Mouse (Mus musculus): ENCODE results near the gene Apba2.

Apba2 gene

DNA sequence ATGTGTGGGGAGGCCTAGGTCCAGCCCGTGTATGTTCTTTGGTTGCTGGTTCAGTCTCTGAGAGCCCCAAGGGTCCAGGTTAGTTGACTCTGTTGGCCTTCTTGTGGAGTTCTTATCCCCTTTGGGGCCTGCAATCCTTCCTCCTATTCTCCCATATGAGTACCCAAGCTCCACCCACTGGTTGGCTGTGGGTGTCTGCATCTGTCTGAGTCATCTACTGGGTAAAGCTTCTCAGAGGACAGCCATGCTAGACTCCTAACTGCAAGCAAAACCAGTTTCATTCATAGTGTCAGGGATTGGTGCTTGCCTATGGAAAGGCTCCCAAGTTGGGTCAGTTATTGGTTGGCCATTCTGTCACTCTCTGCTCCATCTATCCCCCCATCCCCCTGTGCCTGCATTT, 29.8 kb downstream of the Apba2 start:
- no peak for DNase-seq (ENCODE audit: low spot score)

DNA sequence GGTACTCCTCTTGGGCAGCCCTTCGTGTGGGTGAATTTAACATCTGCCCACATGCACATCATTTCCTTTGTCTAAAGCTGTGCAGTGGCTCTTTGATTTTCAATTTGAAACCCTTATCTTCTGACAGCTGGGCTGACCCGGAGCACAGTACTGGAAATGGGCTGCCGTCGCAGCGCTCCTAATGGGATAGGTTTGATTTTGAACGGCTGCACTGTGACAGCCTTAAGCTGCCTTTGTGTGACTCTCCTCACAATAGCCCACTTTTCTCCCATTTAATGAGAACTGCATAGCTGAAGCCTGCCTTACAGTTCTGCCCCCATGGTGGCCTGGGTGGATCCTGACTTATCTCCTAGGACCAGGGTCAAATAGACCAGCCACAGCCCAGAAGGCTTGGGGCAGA, 31.9 kb downstream of the Apba2 start:
- no peak for DNase-seq (ENCODE audit: low spot score)

DNA sequence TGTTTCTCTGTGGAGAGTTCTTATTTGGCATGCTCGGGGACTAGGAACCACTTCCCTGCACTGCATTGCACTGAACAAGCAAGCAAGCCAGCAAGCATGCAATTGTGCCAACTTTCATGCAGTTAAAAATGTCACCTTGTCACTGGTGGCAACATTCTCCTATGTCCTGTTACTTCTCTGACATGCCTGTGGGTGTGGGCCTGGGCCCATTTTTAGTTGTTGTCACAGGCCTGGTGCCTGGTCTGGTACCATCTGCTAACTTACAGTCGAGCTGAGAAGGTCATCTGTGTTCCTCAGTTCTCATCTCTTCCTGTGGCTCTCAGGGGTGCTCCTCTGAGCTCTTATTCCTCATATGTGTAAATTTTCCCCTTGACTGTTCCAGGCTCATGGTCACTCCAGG, 33.8 kb downstream of the Apba2 start:
- DNase-seq (ENCODE audit: low spot score): no peak

DNA sequence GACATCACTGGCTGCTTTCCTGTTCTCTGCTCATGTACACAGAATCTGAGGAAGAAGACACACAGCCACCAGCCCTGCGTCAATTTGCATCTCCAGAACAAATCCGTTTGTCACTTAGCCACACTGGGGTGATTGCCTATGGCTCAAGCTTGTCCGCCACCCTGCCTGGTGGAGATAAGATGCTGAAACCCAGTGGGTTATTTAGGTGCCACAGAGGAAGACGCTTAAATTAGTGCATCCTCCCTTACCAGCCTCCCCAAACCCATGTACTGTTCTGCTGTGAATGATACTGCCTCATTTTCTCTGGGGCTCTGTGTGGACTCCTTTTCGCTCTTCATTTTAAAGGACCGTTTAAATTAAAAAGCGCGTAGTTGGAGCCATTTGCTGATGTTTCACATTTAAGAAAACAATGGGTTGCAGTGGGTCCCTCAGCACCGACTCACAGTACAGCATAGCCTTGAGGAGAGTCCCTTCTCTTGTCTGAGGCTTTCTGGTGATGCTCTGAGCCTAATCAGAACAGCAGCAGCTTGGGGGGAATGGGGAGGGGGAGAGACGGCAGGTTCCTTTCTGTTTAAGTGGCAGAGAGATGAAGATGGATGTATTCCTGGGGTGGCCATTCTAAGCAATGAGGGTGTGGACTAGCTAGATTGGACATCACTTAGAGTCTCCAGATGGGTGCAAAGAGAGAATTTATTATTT, 38.1 kb downstream of the Apba2 start:
- DNase-seq (ENCODE audit: low spot score): no peak

DNA sequence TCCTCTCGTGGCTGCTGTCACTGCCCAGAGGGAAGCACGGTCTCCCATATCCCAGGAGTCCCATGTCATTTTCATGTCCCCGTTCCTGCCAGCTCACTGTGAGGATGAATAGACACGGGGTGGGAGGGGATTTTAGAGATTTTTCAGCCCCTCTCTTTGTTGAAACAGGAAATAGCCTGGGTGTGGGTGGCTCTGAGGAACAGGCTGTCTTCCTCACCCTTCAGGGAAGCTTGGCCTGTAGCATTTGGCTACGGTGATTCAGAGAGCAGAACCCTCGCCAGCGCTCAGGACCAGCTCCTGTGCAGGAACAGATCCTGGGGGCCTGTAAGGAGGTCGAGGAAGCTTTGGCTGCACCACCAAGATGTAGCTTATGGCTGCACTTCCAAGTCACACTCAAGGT, 45.3 kb downstream of the Apba2 start:
- no peak for DNase-seq (ENCODE audit: low spot score)

DNA sequence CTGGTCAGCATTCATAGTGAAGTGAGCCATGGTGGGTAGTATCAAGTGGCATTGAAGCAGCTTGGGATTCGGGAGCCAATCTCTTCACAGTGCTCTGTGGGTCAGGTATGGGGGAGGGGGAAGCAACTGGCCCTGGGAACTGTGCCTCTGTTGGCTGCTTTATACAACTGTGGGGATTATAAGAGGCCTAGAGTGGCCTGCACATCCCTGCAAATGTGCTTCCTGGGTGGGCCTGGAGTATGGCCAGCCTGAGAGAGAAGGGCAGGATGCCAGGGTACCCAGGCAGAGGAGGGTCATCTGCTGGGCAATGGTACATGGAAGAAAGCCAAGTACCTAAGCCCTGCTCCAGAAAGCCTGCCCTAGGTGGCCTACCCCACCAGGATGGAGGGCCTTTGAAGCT, 49.4 kb downstream of the Apba2 start:
- DNase-seq (ENCODE audit: low spot score): no peak

DNA sequence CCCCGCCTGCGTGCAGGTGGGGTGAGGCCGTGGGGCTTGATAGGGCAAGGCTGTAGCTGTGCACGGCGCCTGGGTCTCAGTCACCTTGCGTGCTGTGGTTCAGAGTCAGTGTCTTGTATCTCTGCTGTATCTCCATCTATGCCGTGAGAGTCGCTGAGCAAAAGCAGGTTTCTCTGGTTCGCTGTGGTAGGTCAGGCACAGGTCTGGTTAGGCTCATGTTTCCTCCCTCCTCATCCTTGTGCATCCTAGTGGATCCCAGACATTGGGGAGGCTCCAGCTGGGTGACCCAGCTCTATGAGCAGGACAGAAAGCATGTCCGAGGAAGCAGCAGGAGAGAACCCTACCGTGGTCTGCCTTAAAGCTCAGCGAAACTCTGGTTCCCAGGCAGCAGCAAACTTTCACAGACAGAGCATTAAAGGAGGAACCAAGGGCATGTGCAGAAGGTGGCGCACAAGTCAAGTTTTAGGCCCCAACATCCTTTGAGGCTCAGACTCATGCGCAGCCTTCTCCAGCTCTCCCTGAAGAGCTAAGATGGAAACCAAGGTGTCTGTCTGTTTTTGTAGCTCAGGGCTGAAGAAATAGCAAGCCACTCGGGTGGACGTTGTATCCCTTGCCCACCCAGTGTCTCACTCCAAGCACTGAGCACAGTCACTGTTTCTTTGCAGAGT, 51.2 kb downstream of the Apba2 start:
- no peak for DNase-seq (ENCODE audit: low spot score)

DNA sequence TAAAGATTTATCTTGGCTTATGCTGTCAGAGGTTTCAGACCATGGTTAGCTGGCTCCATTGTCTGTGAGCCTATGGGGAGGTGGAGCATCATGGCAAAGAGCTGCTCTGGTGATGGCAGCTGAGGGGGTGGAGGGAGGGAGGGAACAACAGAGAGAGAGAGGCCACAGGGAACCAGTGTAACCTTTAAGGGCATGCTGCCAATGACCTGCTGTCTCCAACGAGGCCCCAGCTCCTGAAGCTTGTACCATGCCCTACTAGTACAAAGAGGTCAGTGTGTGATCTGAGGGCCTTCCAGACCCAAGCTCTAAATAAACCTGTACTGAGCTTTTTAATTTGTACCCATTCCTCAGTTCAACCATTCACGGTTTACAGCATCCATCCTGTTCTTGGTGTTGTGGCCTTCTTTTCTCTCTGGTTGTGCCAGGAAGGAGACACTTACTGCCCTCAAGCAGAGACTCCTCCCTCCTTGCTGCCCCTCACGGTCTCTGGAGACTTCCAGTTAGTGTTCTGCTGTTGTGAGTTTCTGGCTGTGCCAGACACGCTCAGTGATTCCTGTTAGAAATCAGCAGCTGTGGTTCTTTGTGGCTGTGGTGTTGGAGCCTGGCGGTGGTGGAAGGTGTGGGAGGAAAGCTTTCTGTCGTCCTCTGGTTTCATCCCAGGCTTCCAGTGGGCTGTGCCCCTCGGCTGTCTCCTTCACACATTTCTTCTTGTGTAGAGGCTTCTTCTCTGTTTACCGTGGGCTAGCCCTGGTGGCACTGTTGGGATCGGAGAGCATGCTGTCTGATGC, 60.4 kb downstream of the Apba2 start:
- no peak for DNase-seq (ENCODE audit: low spot score)

DNA sequence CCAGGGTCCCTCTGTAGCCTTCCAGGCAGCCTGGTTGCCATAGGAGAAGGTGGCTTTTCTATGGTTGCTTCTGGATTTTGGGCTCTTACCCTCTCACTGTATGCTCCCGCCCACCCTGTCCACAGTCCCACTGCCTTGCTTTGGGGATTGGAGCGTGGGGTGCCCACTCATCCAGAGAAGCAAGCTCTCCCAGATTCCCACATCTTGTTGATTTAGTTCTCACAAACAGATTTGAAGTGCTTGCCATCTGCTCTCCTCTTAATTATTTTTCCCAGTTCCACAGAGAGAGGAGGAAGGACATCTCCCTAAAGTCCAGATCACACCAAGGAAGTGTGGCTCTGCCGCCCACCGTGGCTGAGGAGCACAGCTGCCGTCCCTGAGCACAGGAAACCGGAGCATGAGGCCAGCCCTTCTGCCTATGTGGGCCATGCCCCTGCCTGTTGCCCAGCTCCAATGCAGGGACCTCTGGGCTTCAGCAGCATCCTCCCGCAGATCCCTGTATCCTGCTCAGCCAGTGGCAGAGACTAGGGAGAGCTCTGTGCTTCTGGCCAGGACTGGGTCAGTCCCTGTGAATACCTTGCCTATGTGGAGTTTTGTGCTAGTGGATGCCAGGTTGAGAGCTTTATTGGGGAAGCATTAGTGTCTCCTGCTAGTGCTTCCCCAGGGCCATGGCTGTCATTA, 63.5 kb downstream of the Apba2 start:
- DNase-seq (ENCODE audit: low spot score): no peak

DNA sequence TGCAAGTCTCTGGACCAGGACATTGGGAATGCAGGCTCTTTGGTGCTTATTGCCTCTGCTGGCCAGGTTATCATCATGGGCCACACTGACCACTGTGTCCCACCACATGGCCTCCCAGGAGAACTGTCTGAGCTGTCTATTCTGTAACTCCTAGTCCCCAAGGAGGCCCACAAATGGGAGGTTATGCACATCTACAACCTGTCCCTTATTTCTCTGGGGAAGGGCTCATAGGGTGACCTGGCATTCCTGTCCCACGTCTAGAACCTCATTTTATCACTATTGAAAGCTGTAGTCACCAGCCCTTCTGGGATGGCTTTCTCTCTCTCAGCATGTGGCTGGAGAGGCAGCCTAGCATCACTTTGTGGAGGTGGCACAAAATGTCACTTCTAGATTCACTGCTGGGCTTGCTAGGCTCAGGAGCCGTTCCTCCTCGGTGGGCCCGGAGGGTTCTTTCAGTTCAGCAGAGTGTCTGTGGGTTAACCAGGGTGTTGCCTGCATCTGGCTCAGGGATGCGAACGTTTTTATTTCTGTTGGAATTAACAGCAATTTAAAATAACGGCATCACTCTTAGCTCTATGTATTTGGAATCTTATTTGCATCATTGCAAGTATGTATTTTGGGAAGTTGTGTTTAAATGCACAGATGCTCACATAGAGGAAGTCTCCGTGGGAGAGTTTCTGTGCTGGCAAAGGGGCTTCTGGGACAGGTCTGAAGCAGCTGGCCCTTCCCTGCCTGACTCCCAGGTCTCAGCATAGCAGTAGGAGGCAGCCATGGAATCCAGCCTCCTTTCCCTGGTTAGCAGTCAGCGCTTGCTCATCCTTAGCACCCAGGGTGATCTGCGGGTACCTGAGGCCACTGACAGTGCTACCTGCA, 65.1 kb downstream of the Apba2 start:
- DNase-seq (ENCODE audit: low spot score): no peak

DNA sequence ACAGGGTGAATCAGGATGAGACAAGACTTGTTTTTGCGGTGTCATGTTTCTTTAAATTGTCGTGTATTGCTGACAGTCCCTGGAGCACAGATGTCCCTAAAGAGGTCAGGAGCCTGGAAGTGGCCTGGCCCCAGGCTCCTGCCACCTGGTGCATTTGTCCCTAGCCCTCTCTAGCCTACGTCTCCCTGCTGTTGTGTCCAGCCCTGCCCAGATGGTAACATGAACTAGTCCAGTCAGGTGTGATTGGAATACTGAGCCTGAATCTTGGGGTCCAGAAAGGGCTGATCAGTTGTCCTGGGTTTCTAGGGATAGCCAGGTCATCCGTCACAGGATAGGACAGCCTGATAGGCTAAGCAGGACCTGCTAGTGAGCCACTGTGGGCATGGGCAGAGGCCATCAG, 67.2 kb downstream of the Apba2 start:
- no peak for DNase-seq (ENCODE audit: low spot score)

DNA sequence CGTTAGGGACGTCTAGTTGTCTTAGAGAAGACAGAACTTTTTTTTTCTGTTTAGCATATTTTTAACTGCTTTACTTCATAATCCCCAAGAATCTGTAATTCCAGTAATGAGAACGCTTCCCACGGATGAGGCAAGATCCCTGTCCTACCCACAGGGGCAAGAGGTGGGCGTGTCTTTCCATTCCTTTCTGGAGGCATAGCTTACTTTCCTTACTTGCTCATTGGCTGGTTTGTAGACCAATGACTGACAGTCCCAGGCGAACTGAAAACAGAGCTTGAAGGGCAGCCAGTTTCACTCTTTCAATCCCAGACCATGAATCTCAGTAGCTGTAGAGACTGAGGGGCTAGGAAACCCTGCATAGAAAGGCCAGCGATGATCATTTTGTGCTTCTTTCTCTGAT, 68.2 kb downstream of the Apba2 start:
- DNase-seq (ENCODE audit: low spot score): no peak

DNA sequence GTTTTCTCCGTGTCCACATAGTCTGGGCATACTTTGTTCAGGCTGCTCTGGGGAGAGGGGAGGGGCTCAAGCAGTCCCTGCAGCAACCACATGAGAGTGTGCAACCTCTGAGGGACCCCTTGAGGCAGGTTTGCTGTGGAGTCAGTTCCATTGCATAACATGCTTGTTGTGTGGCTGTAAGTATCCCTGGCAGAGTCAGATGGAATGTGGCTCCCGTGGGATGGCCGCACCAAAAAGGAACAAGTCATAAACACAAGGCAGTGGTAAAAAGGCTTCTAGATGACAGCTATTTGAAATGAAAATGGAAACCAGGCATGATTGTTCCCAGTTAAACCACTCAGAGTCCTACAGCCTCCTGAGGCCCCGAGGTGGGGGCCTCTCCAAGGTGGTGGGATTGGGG, 69.4 kb downstream of the Apba2 start:
- DNase-seq (ENCODE audit: low spot score): no peak

DNA sequence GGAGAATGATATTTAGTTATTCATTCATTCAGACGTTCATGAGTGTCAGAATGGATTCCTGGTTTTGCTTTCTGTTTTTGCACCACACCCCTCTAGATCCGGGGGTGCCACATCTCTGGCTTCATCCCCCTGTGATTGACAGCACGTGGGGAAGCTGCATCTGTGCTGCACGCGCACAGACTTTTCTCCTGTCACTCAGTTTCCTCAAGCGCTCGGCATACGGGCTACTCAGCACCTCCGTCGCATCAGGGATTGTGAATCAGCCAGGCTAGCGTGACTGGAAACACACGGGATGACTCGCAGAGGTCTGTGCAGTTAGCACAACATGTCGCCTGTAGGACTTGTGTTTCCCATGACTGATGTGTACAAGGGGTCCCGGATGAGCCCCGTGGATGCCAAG, 72.6 kb downstream of the Apba2 start:
- no peak for DNase-seq (ENCODE audit: low spot score)

DNA sequence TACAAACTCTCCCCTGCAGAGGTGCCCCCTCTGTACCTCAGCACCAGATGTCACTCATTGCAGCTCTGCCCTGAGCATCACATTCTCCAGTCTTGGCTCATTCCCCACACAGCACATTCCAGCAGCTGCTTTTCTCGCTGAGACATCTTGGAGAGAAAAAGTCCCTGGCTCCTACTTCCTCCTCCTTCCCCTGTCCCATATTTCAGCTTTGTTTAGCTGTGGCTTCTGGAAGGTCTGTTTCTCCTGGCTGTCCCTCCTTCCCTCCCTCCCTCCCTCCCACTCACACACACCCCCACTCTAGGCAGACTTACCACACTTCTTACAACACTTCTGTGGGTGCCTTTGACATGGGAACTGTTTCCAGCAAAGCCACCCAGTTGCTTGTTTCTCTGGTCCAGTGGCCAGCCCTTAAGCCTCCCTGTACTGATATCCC, 75.0 kb downstream of the Apba2 start:
- DNase-seq (ENCODE audit: low spot score): no peak

DNA sequence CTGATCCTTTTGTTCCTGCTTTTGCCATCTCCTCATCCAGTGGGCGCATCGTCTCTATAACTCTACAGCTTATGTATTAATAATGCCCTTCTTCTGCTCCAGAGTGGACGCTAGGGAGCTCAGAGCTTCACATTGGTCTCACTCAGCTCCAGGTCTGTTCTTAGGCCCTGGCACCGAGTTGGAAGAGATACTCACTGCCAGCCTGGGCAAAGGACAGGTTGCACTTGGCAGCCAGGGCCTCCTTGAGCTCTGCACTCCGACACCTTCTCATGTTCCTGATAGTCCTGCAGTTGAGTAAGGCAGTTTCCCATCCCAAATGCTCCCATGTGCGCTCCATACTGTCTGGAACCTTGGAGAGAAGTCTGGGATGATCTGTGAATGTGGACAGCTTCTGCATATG, 76.7 kb downstream of the Apba2 start:
- DNase-seq (ENCODE audit: low spot score): no peak

DNA sequence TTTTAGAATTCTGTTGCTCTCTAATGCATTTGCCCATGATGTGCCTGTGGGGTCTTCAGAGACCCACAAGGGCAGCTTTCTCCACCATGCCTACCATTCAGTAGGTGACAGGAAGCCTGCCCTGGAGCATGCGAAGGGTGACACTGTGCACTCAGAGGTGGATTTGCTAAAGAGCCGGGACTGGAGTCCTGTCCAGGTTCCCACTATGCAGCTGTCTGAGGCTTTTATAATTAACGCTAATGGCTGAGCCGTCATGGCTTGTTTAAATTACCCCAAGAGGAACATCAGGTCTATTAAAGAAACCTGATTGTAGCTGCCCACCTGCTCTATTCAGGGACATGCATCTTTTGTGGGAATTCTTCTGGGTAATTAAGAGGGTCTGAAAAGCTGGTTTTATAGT, 78.4 kb downstream of the Apba2 start:
- DNase-seq (ENCODE audit: low spot score): no peak

DNA sequence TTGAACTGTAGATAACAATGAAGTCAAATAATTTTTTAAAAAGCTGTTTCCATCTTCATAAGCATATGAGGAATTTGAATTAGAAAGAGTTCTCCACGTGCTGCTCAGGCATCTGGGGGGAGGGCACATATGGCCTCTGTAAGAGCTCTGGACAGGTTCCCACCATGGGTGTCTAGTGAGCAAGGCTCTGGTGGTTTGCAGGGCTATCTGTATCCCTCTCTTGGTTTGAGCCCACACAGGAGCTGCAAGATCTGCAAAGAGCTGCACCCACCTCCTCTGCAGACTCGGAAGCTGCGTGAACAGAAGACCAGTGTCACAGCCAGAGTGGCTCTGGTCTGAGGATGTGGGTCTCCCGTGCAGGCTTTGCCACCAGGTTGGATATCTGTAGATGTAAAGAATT, 78.8 kb downstream of the Apba2 start:
- no peak for DNase-seq (ENCODE audit: low spot score)

DNA sequence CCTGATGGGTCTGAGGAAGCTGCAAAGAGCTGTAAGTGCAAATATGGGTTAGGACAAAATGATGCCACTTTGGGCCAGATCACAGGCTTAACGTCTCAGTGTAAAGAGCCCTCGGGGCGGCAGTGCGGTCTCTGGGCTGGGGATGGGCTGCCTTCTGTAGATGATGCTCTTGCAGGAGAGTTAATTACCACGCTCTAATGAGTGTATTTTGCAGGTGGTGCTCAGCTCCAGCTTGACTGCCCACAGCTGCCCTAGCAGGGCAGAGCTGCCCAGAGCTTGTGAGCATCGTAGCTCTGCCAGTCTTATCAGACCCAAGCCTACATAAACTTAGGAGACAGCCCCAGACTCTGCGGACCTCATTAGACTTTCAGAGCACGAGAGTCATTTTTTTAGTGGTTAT, 80.9 kb downstream of the Apba2 start:
- no peak for DNase-seq (ENCODE audit: low spot score)

DNA sequence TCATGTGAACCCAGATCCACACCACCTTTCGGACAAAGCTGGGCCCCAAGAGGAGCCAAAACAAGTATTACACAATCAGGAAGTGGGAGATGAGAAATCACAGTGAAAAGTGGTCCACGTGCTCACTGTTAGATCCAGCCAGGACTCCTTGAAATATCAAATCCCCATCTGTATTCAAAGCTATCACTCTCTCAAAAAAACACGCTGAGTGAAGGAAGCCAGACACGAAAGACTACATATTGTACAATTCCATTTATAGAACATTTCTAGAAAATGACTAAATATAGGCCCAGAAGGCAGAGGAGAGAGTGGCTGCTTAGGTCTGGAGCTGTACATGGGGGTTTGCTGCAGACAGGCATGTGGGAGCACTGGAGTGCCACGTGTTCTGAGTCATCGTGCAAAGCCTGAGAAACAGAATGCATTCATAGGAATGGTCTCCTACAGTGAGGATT, 82.2 kb downstream of the Apba2 start:
- no peak for DNase-seq (ENCODE audit: low spot score)

DNA sequence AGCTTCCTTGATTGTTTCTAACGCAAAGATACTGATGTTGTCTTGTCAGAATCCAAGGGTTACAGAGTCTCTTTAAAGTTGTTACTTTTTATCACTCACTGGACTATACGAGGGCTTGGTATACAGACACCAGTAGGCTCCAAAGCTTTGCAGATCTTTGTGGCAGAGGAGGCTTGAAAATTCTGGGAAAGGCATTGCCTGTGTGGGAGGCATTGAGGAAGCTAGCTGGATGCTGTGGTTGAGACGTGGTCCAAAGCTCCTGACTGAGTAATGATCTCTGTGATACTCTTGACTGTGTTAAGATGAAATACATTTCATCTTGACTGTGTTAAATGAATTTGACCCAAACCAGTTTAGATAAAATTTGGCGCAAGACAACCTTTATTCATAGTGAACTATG, 84.6 kb downstream of the Apba2 start:
- DNase-seq (ENCODE audit: low spot score): no peak

DNA sequence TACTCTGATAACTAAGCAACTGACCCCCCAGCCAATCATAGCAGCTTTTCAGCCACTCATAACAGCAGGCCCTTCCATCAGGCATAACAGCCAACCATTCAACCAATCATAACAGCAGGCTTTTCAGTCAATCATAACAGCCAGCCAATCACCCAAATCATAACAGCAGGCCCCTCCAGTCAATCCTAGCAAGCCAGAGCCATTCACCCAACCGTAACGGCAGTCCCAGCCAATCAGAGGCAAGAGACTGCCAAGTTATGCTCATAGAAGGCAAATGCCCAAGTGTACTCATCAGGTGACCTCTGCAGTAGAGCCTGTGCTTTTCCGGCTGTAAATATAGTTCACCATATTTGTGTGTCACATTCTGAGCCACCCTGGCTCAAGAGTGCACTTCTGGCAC, 85.1 kb downstream of the Apba2 start:
- no peak for DNase-seq (ENCODE audit: low spot score)
